Mouse (Mus musculus) testis, adult 2 months (tissue): ENCODE results near the gene Il2rb. TPM values are rescaled to one million over a fixed set of nuclear protein-coding genes. Genes with fewer than 3 reads are reported as not detected.

Source experiments
- H3K27ac ChIP-seq: fragments of 200-500 bp; 2 replicates; pipeline ENCODE4 v1.5.1; 2012; ENCODE audit warnings: low read depth, low read length; ENCODE audit not compliant: control insufficient read depth, insufficient read depth
- H3K27me3 ChIP-seq: fragments of 200-500 bp; 2 replicates; pipeline ENCODE4 v1.6.1; 2012; ENCODE audit warnings: mild to moderate bottlenecking, low read length, moderate library complexity; ENCODE audit not compliant: control insufficient read depth, insufficient read depth
- H3K36me3 ChIP-seq: fragments of 200-500 bp; 2 replicates; pipeline ENCODE4 v1.6.1; 2012; ENCODE audit warnings: mild to moderate bottlenecking, low read length; ENCODE audit not compliant: control insufficient read depth, insufficient read depth
- H3K4me1 ChIP-seq: fragments of 200-500 bp; 2 replicates; pipeline ENCODE4 v1.6.1; 2012; ENCODE audit warnings: low read length; ENCODE audit not compliant: control insufficient read depth, insufficient read depth
- H3K4me3 ChIP-seq: fragments of 200-500 bp; 2 replicates; pipeline ENCODE4 v1.5.1; 2012; ENCODE audit warnings: low read depth, mild to moderate bottlenecking, low read length, moderate library complexity, mixed read lengths; ENCODE audit not compliant: control insufficient read depth
- CTCF ChIP-seq: fragments of 200-500 bp; IDR thresholded peaks from 2 replicates; pipeline ENCODE4 v1.5.1; 2012; ENCODE audit warnings: low read depth, mild to moderate bottlenecking, inconsistent platforms, low read length, moderate library complexity; ENCODE audit not compliant: control insufficient read depth, insufficient read depth, insufficient replicate concordance
- POLR2A ChIP-seq: fragments of 200-500 bp; IDR thresholded peaks from 2 replicates; pipeline ENCODE4 v1.6.1; 2012; ENCODE audit warnings: low read depth, mild to moderate bottlenecking, inconsistent platforms, low read length, moderate library complexity; ENCODE audit not compliant: control insufficient read depth
- polyA plus RNA-seq: library from polyadenylated mRNA; depleted of rRNA; stranded (reverse); fragments of >200 nt; gene quantifications from 2 replicates; pipeline ENCODE4 v1.2.3, GENCODE M21; 2012

The Il2rb gene
- polyA plus RNA-seq, 1 experiment = 0.47 TPM

GRCm38 (mm10) chr15:78449131-78449530, 45.9 kb downstream of the Il2rb start:
- Histone ChIP-seq H3K4me3 (no peak overlapping the region), H3K27me3 (no peaks in the 10 kb centered on the region), H3K27ac (no peak overlapping the region), H3K4me1 (peaks cover 9% of the 10 kb centered on the region), H3K36me3 (no peaks in the 10 kb centered on the region)
- TF ChIP-seq POLR2A = no peak
- no peak for TF ChIP-seq CTCF

- Histone ChIP-seq H3K4me1 (peaks cover 12% of the 10 kb centered on the region), H3K4me3 (peak overlapping the region; percentile 36; the same call in 1 of the 2 replicates), H3K27ac (no peak overlapping the region), H3K27me3 (no peaks in the 10 kb centered on the region), H3K36me3 (no peaks in the 10 kb centered on the region)
- peak; percentile 81 for TF ChIP-seq CTCF
- TF ChIP-seq POLR2A = no peak
These were observed 47.1 kb downstream of the Il2rb start for GRCm38 (mm10) chr15:78447746-78448535.

GRCm38 (mm10) chr15:78447121-78447520, 48.0 kb downstream of the Il2rb start:
- H3K36me3 ChIP-seq = no peaks in the 10 kb centered on the region
- peak overlapping the region; percentile 59 for H3K27ac ChIP-seq
- no peak for TF ChIP-seq POLR2A
- no peak for TF ChIP-seq CTCF
- no peaks in the 10 kb centered on the region for H3K27me3 ChIP-seq
- H3K4me3 ChIP-seq = no peak overlapping the region
- peaks cover 12% of the 10 kb centered on the region for H3K4me1 ChIP-seq

- Histone ChIP-seq H3K27ac (peak overlapping the region; percentile 58; the same call in 1 of the 2 replicates), H3K4me1 (peaks cover 11% of the 10 kb centered on the region), H3K36me3 (no peaks in the 10 kb centered on the region), H3K27me3 (no peaks in the 10 kb centered on the region), H3K4me3 (no peak overlapping the region)
- TF ChIP-seq POLR2A (no peak; the same call in 1 of the 2 replicates), CTCF (no peak)
These were observed 51.2 kb downstream of the Il2rb start for GRCm38 (mm10) chr15:78443857-78444256.

- Histone ChIP-seq H3K27me3 (no peaks in the 10 kb centered on the region), H3K27ac (no peak overlapping the region), H3K4me3 (no peak overlapping the region), H3K4me1 (peaks cover 14% of the 10 kb centered on the region), H3K36me3 (no peaks in the 10 kb centered on the region)
- TF ChIP-seq CTCF (no peak), POLR2A (no peak)
These were observed 52.8 kb downstream of the Il2rb start for GRCm38 (mm10) chr15:78442231-78442630.

- Histone ChIP-seq H3K36me3 (no peaks in the 10 kb centered on the region), H3K4me1 (peaks cover 15% of the 10 kb centered on the region), H3K4me3 (no peak overlapping the region), H3K27me3 (no peaks in the 10 kb centered on the region), H3K27ac (no peak overlapping the region)
- no peak for TF ChIP-seq CTCF
- TF ChIP-seq POLR2A = no peak
These were observed 56.1 kb downstream of the Il2rb start for GRCm38 (mm10) chr15:78438973-78439372.

GRCm38 (mm10) chr15:78438505-78438904, 56.6 kb downstream of the Il2rb start:
- Histone ChIP-seq H3K27me3 (no peaks in the 10 kb centered on the region), H3K36me3 (no peaks in the 10 kb centered on the region), H3K4me3 (no peak overlapping the region), H3K27ac (no peak overlapping the region), H3K4me1 (peaks cover 12% of the 10 kb centered on the region)
- TF ChIP-seq POLR2A = no peak
- TF ChIP-seq CTCF = no peak

- peak overlapping the region; percentile 91 for H3K27ac ChIP-seq
- TF ChIP-seq CTCF = no peak
- no peak for TF ChIP-seq POLR2A
These were observed 57.1 kb downstream of the Il2rb start for GRCm38 (mm10) chr15:78438018-78438394.

More at GRCm38 (mm10) chr15:78438018-78438394, 57.1 kb downstream of the Il2rb start:
- Histone ChIP-seq H3K27me3 (no peaks in the 10 kb centered on the region), H3K4me3 (no peak overlapping the region), H3K4me1 (peaks cover 12% of the 10 kb centered on the region), H3K36me3 (no peaks in the 10 kb centered on the region)
